Mouse (Mus musculus) c-Kit-positive CD71-negative TER-119-negative erythroid progenitor cells, embryonic 14.5 days (primary cell): ENCODE results near the gene Lrig2.

Experiments used
- DNase-seq: peaks from one replicate; pipeline ENCODE4 v3.0.0-alpha.2; 2013; ENCODE audit warnings: low read depth

Gene Lrig2

DNA sequence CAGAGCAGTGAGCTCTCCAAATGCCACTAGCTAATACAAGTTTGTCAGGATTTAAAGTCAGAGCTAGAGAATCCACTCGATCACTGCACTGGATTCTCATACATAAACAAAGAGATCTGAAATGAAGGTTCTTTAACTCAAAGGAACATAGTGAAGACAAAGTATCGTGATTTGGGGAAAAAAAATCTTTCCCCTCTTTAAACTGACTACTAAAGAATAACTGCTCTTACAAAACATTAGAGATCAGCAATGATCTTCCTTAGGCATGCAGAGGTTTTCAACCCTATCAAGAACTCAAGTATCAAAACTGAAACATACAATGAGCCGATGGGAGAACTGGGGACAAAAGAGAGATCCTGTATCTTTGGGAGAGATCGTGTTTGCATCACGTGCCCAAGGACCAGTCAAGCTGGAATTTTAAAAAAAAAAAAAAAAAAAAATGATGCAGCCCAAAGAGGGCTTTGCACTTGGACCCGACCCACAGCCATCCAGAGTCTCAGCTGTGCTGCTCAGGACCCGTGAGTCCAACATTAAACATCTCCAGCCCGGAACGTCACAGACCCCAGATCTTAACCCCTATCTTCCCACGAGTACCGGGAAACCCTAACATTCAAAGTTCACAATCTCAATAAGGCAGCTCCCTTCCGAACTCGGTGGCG, 818 bp downstream of the Lrig2 start:
- no peak for DNase-seq

DNA sequence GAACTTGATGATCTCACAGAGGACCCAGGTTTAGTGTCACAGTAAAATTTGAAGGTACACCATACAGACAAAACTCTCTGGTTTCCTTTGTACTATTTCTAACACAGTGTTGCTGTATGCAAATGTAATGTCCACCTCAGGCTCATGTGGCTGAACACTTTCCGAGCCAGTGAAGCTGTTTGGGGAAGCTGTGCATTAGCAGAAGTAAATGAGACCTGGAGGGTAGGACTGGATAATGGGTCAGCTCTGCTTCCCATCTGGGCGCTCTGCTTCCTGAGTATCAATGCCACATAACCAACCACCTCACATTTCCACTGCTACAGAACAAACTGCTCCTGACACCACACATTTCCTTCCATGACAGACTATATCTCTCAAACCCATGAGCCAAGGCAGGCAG, 10.1 kb downstream of the Lrig2 start:
- DNase-seq: no peak

DNA sequence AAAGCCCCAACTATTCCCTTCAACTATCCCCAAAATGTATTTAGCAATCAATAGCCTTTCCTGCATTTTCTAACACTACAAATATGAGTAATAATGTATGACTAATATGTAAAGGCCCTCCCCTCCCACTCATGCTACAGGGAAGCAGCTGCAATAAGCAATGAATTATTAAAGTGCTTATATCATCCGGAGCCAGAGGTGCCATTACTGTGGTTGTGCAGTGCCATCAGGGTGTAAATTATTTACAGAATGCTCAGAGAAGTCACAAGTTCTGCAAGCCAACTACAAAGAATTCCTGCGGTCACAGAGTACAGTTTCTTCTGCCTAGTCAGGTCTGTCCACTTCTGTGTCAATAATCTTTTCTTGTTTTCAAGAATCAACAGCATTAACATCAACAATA, 10.8 kb downstream of the Lrig2 start:
- DNase-seq: no peak

DNA sequence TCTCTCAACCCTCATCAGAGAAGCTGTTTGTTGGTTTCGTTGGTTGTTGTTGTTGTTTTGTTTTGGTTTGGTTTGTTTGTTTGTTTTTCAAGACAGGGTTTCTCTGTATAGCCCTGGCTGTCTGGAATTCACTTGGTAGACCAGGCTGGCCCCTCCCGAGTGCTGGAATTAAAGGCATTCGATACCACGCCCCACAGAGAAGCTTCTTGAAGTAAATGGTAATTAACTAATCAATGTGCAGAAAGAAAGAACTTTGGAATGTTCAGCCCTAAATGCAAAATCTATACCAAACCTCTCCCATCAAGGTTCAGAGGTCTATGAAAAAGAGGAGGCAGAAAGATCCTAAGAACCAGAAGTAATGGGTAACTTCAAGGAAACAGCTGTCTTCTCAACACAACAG, 15.5 kb downstream of the Lrig2 start:
- DNase-seq: no peak

DNA sequence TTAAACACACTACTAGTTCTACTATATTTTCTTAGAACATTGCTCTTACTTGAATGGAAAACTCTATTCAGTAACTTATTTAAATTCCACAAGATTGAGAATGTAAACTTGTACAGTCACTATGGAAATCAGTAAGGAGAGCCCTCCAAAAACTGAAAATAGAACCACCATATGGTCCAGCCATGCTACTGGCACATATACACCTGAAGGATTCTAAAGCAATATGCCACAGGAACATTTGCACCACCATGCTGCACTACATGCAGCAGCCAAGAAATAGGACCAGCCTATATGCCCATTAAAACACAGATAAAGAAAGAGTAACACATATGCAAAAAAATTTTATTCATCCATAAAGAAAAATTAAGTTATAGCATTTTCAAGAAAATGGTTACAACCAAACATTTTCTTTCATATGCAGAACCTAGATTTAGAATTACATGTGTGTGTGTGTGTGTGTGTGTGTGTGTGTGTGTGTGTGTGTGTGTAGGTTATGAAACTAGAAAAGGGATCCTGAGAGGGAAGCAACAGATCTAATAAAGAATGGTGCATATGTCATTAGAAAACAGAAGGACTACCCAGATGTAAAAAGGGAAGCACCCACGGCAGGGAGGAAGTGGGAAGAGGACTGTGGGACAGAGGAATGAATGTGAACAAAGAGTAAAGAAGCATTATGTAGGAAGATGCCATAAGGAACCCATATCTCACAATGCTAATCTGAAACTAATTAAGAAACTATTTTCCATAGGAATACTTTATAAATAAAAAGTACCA, 30.6 kb downstream of the Lrig2 start:
- no peak for DNase-seq

DNA sequence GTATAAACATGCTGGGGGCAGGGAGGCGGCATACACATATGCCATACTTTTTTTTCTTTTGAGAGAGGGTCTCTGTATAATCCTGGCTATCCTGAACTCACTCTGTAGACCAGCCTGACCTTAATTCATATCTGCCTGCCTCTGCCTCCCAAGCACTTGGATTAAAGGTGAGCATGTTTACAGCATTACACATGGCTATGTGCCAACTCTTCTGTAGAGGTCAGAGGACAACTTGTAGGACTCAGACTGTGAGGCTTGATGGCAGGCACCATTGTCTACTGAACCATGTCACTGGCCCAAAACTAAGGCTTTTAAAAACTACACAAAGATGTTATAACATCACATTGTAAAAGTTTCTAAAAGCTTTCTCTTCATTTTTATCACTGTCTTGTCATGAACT, 33.7 kb downstream of the Lrig2 start:
- DNase-seq: no peak

DNA sequence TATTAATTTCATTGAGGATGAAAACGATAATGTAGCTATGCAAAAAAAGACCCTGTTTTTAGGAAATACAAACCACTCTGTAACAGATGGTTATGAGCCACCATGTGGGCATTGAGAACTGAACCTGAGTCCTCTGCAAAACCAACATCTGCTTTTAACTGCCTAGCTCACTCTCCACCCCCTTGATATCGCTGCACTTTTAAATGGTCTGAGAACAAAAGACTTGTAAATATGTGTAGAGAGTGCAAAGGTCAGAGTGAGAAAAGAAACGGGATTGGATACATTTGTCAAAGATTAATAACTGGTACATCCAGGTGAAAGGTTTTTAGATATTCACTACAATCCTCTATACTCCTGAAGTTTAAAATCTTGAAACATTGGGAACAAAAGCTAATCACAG, 42.3 kb downstream of the Lrig2 start:
- no peak for DNase-seq

DNA sequence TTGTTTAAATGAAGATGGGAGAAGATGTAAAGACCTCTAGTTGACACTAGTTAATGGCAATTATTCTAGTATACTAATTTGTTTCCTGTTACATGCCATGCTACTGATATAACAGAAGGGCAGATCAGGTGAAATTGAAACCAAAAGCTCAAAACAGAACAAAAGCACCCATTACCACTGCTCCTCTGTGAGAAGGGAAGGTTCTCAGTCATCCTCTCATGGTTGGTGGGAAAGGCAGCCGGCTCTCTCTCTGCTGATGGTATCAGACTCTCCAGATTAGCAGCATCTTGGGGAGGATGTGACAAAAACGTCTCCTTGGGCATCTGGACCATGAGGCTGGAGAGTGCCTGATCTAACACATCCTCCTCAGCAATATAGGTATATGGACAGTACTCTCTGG, 50.5 kb downstream of the Lrig2 start:
- no peak for DNase-seq

DNA sequence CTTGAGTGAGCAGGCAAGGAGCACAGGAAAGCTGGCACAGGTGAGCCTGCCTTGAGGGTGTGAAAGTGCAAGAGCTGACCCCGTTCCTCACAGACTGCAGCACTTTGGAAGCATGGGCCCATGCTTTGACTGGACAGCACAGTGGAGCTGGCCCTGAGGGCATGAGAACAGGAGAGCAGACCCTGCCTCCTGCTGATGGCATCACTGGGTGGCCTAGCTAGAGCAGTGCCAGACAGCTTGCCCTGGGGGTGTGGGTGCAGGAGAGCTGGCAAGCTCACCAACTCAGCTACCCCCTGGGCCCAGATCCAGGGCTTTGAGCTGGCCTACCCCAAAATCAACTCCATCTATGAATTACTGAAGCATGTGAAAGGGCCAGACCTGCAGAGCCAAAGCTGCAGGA, 53.1 kb downstream of the Lrig2 start:
- DNase-seq: no peak

DNA sequence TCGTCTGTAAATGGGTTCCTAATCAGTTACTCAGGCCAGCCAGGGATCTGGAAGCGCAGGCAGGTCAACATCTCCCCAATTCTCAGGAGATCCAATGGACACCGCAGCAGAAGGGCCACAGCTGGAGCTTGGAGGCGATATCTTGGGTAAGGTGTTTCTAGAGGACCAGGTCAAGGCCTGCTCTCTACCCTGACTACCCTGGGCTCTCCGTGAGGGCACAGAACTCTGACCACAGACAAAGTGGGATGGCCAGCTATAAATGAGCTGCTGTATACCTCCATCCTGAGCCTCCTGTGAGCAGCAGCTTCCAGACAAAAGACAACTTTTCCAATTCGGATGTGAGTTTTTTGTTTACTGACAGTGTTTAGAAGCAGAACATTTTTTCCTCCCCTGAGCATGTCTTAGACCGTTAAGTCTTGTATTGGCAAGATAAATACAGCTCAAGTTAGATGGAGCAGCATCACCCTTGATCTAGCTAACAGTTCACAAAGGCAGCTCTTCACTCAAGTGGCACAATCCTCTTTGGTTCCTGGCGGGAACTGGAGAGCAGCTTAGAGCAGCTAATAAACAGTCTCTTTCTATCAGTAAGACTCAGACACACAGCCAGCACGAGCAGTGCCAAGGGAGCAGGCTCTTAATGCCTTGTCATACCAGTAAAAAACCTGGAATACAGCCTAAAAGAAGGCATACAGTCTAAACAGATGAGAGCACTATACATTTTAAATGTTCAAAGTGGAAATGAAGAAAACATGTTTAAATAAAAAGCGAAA, 56.0 kb downstream of the Lrig2 start:
- no peak for DNase-seq

DNA sequence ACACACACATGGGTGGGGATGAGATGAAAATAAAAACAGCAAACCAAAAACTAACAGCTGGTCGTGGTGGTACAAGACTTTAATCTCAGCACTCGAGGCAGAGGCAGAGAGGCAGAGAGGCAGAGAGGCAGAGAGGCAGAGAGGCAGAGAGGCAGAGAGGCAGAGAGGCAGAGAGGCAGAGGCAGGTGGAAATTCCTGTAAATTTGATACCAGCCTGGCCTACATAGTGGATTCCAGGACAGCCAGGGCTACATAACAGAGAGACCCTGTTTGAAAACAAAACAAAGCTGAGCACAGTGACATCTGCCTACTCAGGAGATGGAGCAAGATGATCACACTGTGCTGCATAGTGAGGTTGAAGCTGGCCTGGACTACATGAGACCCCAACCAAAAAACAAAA, 64.5 kb downstream of the Lrig2 start:
- no peak for DNase-seq

DNA sequence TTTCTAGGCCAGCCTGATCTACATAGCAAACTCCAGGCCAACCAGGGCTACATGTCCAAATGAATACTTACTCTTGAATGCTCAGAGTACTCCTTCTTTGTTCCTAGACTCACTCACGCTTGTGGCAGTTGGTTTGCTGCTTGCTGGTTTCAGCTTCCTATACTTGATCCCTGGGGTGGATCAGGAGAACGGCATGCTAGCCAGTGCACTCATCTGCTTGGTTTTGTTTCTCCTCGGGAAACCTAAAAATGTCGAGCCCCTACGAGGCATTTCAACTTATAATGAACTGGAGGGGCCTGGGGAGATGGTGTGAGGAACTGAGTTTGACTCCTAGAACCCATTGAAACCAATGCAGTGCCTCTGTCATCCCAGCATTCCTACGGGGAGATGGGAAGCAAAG, 65.0 kb downstream of the Lrig2 start:
- no peak for DNase-seq

DNA sequence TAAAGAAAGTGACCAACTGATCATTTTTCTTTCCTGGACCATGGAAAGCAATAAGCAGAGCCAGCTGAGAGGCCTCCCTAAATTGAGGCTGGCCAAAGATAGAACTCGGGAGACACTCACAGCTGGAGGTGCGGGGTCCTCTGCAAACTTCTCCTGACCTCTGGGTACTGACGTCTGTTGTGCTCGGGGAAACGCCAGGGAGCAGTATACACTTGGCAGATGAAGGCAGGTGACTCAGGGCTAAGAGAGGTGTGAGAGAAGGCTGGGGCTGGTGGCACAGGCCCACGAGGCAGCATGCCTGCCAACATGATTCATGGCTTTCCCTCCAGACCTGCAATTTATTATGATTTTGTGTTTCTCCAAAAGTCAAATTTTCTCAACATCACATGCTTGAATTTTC, 66.1 kb downstream of the Lrig2 start:
- no peak for DNase-seq

DNA sequence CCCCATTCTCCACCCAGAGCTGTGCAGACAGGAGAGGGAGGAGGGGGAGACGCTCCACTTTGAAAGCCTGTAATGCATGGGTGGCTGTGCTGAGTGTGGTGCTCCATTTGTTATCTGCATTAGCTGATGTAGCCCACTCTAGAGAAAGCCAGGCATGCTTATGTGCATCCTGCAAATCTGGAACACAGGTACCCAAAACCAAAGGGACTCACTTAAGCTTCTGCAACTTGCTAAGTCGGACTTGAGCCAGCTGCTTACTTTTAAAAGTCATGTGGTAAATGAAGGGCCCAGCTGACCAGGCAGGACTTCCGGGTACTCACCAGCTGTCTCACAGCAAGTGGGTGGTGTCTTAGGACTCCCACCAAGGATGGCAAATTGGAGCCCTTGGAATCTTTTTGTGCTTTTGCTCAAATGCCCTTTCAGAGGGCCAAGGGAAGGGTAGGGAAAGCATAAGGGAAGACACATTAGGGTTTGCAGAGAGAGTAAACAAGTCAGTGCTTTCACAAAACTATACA, 66.7 kb downstream of the Lrig2 start:
- DNase-seq: no peak

DNA sequence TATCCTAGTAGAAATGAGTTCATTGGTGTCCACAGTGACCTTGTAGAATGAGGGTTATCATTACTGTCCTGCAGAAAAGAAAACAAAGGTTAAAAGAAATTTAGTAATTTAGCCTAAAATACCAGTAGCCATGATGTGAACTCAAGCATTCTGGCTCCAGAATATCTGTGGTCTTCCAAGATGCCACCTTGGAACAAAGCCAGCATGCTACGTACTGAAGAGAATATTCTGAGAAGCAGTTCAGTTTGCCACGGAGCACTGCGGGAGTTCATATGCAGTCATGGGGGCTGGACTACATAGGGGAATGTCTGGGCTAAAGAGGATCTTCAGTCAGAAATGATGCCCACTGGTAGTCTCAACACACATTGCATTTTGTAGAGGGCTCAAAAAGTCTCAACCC, 67.6 kb downstream of the Lrig2 start:
- no peak for DNase-seq

DNA sequence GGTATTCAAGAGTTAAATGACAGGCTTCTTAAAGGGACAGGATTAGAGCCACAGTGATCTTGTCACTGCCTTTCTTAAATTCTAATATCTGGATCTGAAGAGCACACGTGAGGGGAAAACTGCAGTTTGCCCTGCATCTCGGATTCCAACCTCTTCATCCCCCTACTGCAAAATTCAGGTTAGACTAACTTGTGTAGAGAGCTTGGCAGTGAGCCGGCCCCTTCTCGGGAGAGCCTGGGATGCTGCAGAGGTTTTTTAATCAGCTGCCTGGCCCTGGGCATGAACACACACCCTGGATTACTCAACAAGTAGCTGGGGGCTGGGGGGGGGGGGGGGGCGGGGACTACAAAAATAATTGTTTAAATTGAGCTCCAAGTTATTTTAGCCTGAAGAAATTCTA, 69.4 kb downstream of the Lrig2 start:
- no peak for DNase-seq

DNA sequence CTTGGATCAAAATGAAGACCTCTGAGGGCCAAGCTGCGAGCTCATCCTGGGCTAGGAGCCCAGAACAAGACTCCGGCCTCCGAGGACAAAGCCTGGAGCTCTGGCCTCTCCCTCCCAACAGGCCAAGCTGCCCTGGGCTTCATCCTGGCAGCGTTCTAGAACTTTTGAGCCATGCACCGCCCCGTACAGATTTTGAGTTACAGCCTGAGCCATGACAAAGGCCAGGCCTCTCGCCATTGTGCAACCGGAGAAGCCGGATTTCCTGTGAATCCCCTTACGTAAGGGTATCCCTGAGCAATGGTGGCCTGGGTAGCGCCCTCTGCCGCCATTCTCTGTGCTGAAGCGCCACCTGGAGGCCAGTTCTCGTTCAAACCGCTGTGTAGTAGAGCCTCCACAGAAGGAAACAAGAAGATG, 69.8 kb downstream of the Lrig2 start:
- peak; percentile 86 for DNase-seq

DNA sequence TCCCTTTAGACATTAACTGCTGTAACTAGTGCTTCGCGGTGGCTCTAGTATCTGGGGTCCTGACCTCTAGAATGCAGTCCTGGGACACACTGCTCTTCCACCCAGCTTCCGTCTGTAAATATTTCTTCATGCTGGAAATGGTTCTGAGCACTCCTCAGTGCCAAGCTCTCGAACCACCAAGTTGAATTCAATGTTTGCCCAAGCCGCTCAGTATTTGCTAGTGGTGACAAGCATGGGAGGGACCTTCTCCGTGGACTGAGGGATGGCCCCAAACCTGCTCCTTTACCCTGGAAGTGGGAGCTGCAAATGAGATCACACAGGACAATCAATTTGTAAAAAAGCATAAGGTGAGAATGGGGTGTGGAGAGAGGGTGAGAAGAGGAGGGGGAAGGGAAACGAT, 70.3 kb downstream of the Lrig2 start:
- no peak for DNase-seq

DNA sequence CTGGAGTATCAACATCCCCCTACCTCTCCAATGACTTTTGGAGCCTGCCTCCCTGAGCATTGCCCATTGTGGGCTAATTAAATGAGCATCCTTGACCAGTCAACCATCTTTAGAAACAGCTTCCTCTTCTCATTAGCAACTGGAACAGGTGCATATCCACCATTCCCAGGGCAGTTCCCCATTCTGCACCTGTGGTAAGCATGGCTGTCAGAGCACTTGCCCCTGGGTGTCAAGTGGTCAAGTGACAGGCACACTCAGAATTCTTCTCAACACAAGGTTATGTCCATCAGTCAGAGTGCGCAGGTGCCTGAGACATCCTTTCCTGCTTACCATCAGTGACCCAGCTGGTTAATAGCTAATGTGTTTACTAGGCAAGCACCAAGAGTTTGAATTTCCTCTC, 72.9 kb downstream of the Lrig2 start:
- DNase-seq: no peak

DNA sequence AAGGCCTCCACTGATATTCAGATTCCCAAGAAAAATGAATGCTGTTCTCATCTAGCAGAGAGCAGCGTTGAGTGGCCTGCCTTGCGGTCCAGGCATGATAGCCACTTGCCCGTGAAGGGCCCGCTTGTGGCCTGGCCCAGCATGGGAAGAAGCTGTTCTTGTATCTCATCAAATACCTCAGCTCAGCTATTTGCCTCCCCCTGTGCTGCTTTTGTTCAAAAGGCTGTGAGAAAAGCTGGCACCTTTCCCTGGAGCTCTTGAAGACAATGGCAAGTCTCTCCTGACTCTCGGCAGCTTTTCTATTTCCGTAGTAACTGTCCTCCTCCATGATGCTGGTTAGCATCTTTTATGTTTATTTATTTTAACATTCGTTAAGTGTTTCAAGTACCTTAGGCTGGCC, 74.1 kb downstream of the Lrig2 start:
- DNase-seq: no peak

DNA sequence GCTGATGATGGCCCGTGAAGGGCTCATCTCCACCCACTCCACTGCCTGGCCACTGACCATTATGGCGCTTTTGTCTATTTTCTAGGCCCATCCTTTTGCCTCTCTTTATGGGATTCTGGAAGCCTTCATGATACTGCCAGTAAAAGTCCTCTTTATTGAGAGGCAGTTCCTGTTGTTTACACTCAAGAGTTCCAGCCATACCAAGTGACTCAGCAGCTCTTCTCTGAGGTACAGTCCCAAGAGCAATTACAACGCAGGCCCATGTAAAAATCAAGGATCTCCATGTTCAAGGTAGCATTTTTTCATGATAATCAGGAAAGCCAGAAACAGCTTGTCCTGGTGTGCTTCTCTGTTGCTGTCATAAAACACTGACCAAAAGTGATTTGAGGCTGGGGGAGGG, 75.8 kb downstream of the Lrig2 start:
- DNase-seq: no peak

DNA sequence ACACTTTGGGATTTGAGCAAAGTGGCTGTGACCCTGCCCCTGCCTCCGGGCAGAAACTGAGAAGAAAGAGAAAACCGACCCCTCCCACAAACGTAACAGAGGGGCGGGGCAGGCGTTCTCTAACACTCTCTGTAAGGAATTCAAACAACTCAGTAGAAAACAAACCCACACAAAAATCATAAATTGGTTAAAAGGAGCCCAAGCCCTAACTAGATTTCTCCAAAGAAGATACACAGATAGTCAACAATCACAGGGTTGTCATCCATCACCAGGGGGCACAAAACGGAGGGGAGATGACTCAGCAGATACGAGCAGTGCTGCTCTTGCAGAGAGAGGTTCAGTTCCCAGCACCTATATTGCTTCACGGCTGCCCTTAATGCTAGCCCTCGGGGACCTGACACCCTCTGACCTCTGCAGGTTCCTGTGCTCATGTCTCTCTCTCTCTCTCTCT, 77.4 kb downstream of the Lrig2 start:
- DNase-seq: no peak

DNA sequence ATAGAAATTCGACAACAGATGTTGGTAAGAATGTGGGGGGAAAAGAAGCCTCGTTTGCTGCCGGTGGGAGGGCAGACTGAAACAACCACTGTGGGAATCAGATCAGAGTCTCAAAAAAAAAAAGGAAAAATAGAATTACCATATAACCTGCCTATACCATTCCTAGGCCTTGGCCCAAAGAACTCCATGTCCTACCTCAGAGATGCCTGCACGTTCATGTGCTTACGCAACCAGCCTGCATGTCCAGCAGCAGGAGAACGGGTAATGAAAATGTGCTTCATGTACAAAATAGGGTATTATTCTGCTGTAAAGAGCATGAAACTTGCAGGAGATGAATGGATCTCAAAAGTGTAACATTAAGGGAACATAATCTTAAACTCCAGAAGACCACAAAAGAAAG, 79.1 kb downstream of the Lrig2 start:
- no peak for DNase-seq
